Mouse (Mus musculus) frontal cortex, postnatal 14 days (tissue): ENCODE measurements around the gene Arfgef2.

Source experiments
- DNase-seq, 2 experiments: peaks; one replicate each; pipeline ENCODE4 v3.0.0; 2022; ENCODE audit warnings: low spot score in 2 of 2

The Arfgef2 gene

GRCm38 (mm10) chr2:166806813-166807212 is 1.4 kb downstream of the Arfgef2 start:
- DNase-seq, result no peak

- DNase-seq, result no peak
These were observed 4.1 kb downstream of the Arfgef2 start for GRCm38 (mm10) chr2:166809499-166809898.

GRCm38 (mm10) chr2:166810821-166811220 is 5.4 kb downstream of the Arfgef2 start:
- no peak for DNase-seq

- DNase-seq, result no peak
These were observed 13.2 kb downstream of the Arfgef2 start for GRCm38 (mm10) chr2:166818463-166819143.

- DNase-seq, result no peak
These were observed 14.5 kb downstream of the Arfgef2 start for GRCm38 (mm10) chr2:166819849-166820248.

- no peak for DNase-seq
These were observed 15.5 kb downstream of the Arfgef2 start for GRCm38 (mm10) chr2:166820844-166821243.

GRCm38 (mm10) chr2:166821406-166821805 is 16.0 kb downstream of the Arfgef2 start:
- no peak for DNase-seq

- no peak for DNase-seq
These were observed 16.9 kb downstream of the Arfgef2 start for GRCm38 (mm10) chr2:166822119-166822826.

- no peak for DNase-seq
These were observed 17.5 kb downstream of the Arfgef2 start for GRCm38 (mm10) chr2:166822901-166823300.

GRCm38 (mm10) chr2:166824386-166824785 is 19.0 kb downstream of the Arfgef2 start:
- DNase-seq, result no peak

GRCm38 (mm10) chr2:166824998-166825397 is 19.6 kb downstream of the Arfgef2 start:
- DNase-seq, result no peak

- DNase-seq, result no peak
These were observed 21.3 kb downstream of the Arfgef2 start for GRCm38 (mm10) chr2:166826491-166827224.

- no peak for DNase-seq
These were observed 22.9 kb downstream of the Arfgef2 start for GRCm38 (mm10) chr2:166828306-166828705.

GRCm38 (mm10) chr2:166830350-166830749 is 25.0 kb downstream of the Arfgef2 start:
- DNase-seq, result no peak

GRCm38 (mm10) chr2:166834091-166834490 is 28.7 kb downstream of the Arfgef2 start:
- DNase-seq, result no peak

- no peak for DNase-seq
These were observed 29.4 kb downstream of the Arfgef2 start for GRCm38 (mm10) chr2:166834796-166835195.

- DNase-seq, result no peak
These were observed 30.2 kb downstream of the Arfgef2 start for GRCm38 (mm10) chr2:166835581-166835980.

- DNase-seq, result no peak
These were observed 36.4 kb downstream of the Arfgef2 start for GRCm38 (mm10) chr2:166841813-166842212.

- DNase-seq, result no peak
These were observed 45.3 kb downstream of the Arfgef2 start for GRCm38 (mm10) chr2:166850691-166851090.

- DNase-seq, result no peak
These were observed 46.9 kb downstream of the Arfgef2 start for GRCm38 (mm10) chr2:166852270-166852669.

- no peak for DNase-seq
These were observed 50.4 kb downstream of the Arfgef2 start for GRCm38 (mm10) chr2:166855771-166856170.

- DNase-seq, result no peak
These were observed 51.0 kb downstream of the Arfgef2 start for GRCm38 (mm10) chr2:166856366-166856765.

- no peak for DNase-seq
These were observed 51.7 kb downstream of the Arfgef2 start for GRCm38 (mm10) chr2:166857118-166857517.
